Mouse (Mus musculus): ENCODE measurements around the gene Casq2.

DNA sequence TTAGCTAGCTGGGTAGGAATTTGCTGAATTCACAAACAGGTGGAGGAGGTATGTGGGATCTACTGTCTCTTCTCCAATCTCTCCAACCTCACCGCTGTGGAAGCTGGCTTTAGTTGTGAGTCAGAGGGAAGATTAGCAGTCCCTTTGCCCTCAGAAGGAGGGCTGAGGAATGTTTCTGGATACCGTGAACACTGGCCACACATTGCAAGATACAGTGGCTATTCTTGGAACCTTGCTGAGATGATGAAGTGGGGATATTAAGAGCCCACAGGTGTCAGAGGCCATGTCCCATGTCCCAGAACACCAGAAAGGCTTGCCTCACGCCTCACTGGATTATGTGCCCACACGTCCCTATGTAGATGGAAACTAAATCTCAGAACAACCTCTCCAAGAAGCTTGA lies 17.0 kb upstream of the Casq2 start:
- no peak for TF ChIP-seq CTCF (IDR thresholded peaks at IDR 0.05; ENCODE audit: low read depth)
- TF ChIP-seq EP300 (IDR thresholded peaks at IDR 0.05; ENCODE audit: low read depth), result no peak

All from liver, embryonic 14.5 days (tissue).